Mouse (Mus musculus): Measurements from ENCODE around the gene Nfatc2ip.

The Nfatc2ip gene

GRCm38 (mm10) chr7:126377278-126378158 lies 19.0 kb downstream of the Nfatc2ip start, which contains the start of gene Spns1:
TSS of gene Spns1 (minus strand) at chr7:126377450.
- CTCF ChIA-PET, result interaction anchor here (0.6 to 2.8 kb wide), 46 partner anchors 8 to 271 kb away, joined by 3 to 37 read pairs (median 4); partner anchors contain the start of genes Lat (in 2 of the 4), Eif3c (in 1 of the 4), Sh2b1 (in 1 of the 4) and Tufm (in 1 of the 4)
- POLR2A ChIA-PET, result interaction anchor here (0.5 to 3.0 kb wide), 68 partner anchors 8 to 206 kb away, joined by 3 to 68 read pairs (median 5); partner anchors contain the start of genes Sh2b1 (in 2 of the 4), Eif3c (in 1 of the 4), Nfatc2ip (in 1 of the 4) and Rabep2 (in 1 of the 4)

- ChIA-PET CTCF (interaction anchor here (0.6 to 2.8 kb wide), 35 partner anchors 7 to 248 kb away, joined by 3 to 37 read pairs (median 4); partner anchors contain the start of genes Lat (in 2 of the 4), Eif3c (in 1 of the 4), Sh2b1 (in 1 of the 4) and Tufm (in 1 of the 4)), POLR2A (interaction anchor here (0.6 to 3.0 kb wide), 55 partner anchors 9 to 253 kb away, joined by 3 to 68 read pairs (median 5); partner anchors contain the start of genes Eif3c (in 1 of the 4), Nfatc2ip (in 1 of the 4), Rabep2 (in 1 of the 4) and Sh2b1 (in 1 of the 4))
Measured at GRCm38 (mm10) chr7:126376903-126377277, 19.6 kb downstream of the Nfatc2ip start.

GRCm38 (mm10) chr7:126375012-126375411 lies 21.5 kb downstream of the Nfatc2ip start:
- POLR2A ChIA-PET, result interaction anchor here in 2 of 4 experiments (1.4 to 3.0 kb wide), 8 partner anchors 10 to 100 kb away, joined by 3 to 68 read pairs (median 17); partner anchors contain the start of gene Sh2b1 (in 1 of the 2)
- CTCF ChIA-PET, result interaction anchor here in 1 of 4 experiments (0.6 kb wide), 1 partner anchor 24 kb away, joined by 4 read pairs; no protein-coding TSS in a partner anchor

GRCm38 (mm10) chr7:126374526-126374925 lies 22.0 kb downstream of the Nfatc2ip start:
- CTCF ChIA-PET, result interaction anchor here in 2 of 4 experiments (0.7 kb wide), 2 partner anchors 15 to 269 kb away, joined by 3 to 4 read pairs; no protein-coding TSS in a partner anchor
- POLR2A ChIA-PET, result interaction anchor here in 2 of 4 experiments (0.7 to 2.4 kb wide), 6 partner anchors 8 to 101 kb away, joined by 3 to 14 read pairs (median 4); partner anchors contain the start of gene Sh2b1 (in 1 of the 2)

- POLR2A ChIA-PET, result interaction anchor here in 2 of 4 experiments (1.0 to 2.4 kb wide), 6 partner anchors 12 to 58 kb away, joined by 3 to 14 read pairs (median 4); no protein-coding TSS in a partner anchor
Measured at GRCm38 (mm10) chr7:126373007-126373406, 23.5 kb downstream of the Nfatc2ip start.

GRCm38 (mm10) chr7:126369393-126369792 lies 27.1 kb downstream of the Nfatc2ip start, which contains the start of gene Lat:
TSS of gene Lat (minus strand) at chr7:126369570.
- CTCF ChIA-PET, result interaction anchor here in 3 of 4 experiments (0.5 to 1.3 kb wide), 6 partner anchors 8 to 21 kb away, joined by 3 to 6 read pairs (median 3); partner anchors contain the start of gene Spns1 (in 2 of the 3)
- POLR2A ChIA-PET, result interaction anchor here (0.5 to 2.9 kb wide), 17 partner anchors 10 to 114 kb away, joined by 3 to 11 read pairs (median 3); partner anchors contain the start of genes Sbk1 (in 1 of the 4) and Sh2b1 (in 1 of the 4)

More at GRCm38 (mm10) chr7:126373007-126373406, 23.5 kb downstream of the Nfatc2ip start:
- CTCF ChIA-PET, result no interaction called here

GRCm38 (mm10) chr7:126368367-126368766 lies 28.2 kb downstream of the Nfatc2ip start:
- ChIA-PET POLR2A (interaction anchor here in 2 of 4 experiments (0.6 to 2.9 kb wide), 12 partner anchors 9 to 110 kb away, joined by 3 to 11 read pairs (median 4); partner anchors contain the start of genes Spns1 (in 2 of the 2), Sbk1 (in 1 of the 2) and Sh2b1 (in 1 of the 2)), CTCF (interaction anchor here in 2 of 4 experiments (0.7 to 1.3 kb wide), 3 partner anchors 9 to 99 kb away, joined by 3 to 6 read pairs (median 3); partner anchors contain the start of gene Spns1 (in 1 of the 2))

- ChIA-PET CTCF (interaction anchor here in 2 of 4 experiments (0.7 to 1.2 kb wide), 2 partner anchors 41 to 100 kb away, joined by 3 read pairs; no protein-coding TSS in a partner anchor), POLR2A (interaction anchor here in 1 of 4 experiments (1.4 to 1.5 kb wide), 2 partner anchors 10 to 20 kb away, joined by 3 to 5 read pairs; partner anchors contain the start of gene Spns1)
Measured at GRCm38 (mm10) chr7:126367636-126368035, 28.9 kb downstream of the Nfatc2ip start.

GRCm38 (mm10) chr7:126363038-126363437 lies 33.5 kb downstream of the Nfatc2ip start:
- ChIA-PET CTCF (no interaction called here), POLR2A (interaction anchor here in 3 of 4 experiments (0.6 to 1.8 kb wide), 3 partner anchors 14 to 37 kb away, joined by 3 to 5 read pairs (median 4); partner anchors contain the start of gene Spns1 (in 2 of the 3))

- ChIA-PET POLR2A (interaction anchor here (0.5 to 4.1 kb wide), 23 partner anchors 10 to 1419 kb away, joined by 3 to 20 read pairs (median 3); partner anchors contain the start of genes Lat (in 3 of the 4), Spns1 (in 3 of the 4), Apobr (in 1 of the 4) and Sbk1 (in 1 of the 4)), CTCF (interaction anchor here in 2 of 4 experiments (0.9 to 2.4 kb wide), 6 partner anchors 10 to 98 kb away, joined by 3 to 8 read pairs (median 4); partner anchors contain the start of genes Lat (in 2 of the 2) and Spns1 (in 2 of the 2))
Measured at GRCm38 (mm10) chr7:126359049-126359448, 37.5 kb downstream of the Nfatc2ip start.

GRCm38 (mm10) chr7:126358413-126358812 lies 38.1 kb downstream of the Nfatc2ip start:
- POLR2A ChIA-PET, result interaction anchor here in 3 of 4 experiments (0.7 to 4.1 kb wide), 16 partner anchors 10 to 227 kb away, joined by 3 to 20 read pairs (median 6); partner anchors contain the start of genes Spns1 (in 3 of the 3), Apobr (in 1 of the 3), Lat (in 1 of the 3) and Sbk1 (in 1 of the 3)
- CTCF ChIA-PET, result interaction anchor here in 3 of 4 experiments (0.7 to 2.4 kb wide), 4 partner anchors 19 to 165 kb away, joined by 4 to 8 read pairs (median 6); partner anchors contain the start of gene Spns1 (in 2 of the 3)

- CTCF ChIA-PET, result interaction anchor here (0.6 to 2.4 kb wide), 6 partner anchors 20 to 165 kb away, joined by 3 to 8 read pairs (median 4); partner anchors contain the start of gene Spns1 (in 2 of the 4)
- POLR2A ChIA-PET, result interaction anchor here (0.6 to 4.1 kb wide), 15 partner anchors 9 to 198 kb away, joined by 3 to 20 read pairs (median 6); partner anchors contain the start of genes Spns1 (in 2 of the 4) and Lat (in 1 of the 4)
Measured at GRCm38 (mm10) chr7:126357838-126358237, 38.7 kb downstream of the Nfatc2ip start.

- ChIA-PET CTCF (interaction anchor here in 3 of 4 experiments (0.6 to 1.0 kb wide), 5 partner anchors 20 to 242 kb away, joined by 3 read pairs; partner anchors contain the start of gene Spns1 (in 1 of the 3)), POLR2A (interaction anchor here (0.6 to 4.1 kb wide), 10 partner anchors 11 to 108 kb away, joined by 3 to 20 read pairs (median 8); partner anchors contain the start of gene Spns1 (in 2 of the 4))
Measured at GRCm38 (mm10) chr7:126356793-126357591, 39.5 kb downstream of the Nfatc2ip start.

GRCm38 (mm10) chr7:126355847-126356597 lies 40.5 kb downstream of the Nfatc2ip start:
- ChIA-PET POLR2A (interaction anchor here in 3 of 4 experiments (1.0 to 4.1 kb wide), 10 partner anchors 10 to 146 kb away, joined by 3 to 20 read pairs (median 6); partner anchors contain the start of gene Spns1 (in 3 of the 3)), CTCF (interaction anchor here in 2 of 4 experiments (1.0 to 1.7 kb wide), 2 partner anchors 21 to 32 kb away, joined by 3 to 4 read pairs; partner anchors contain the start of gene Spns1 (in 1 of the 2))
